Comparison of ENCODE assay signal across 11 mouse cellular contexts in genomic region chr2:167367325-167367724, GRCm38 (mm10). TPM values are rescaled to one million over a fixed set of nuclear protein-coding genes. Genes with fewer than 3 reads are reported as not detected.
DNase-seq lines count a peak whose midpoint lies in the region; TF ChIP-seq lines count a peak whose summit lies in the region.
"Had no signal": no experiment of that assay in that cellular context is flagged by ENCODE, and none has a peak within 500 bp of the region (broad histone marks: within the 10 kb centered on the region; RNA-seq: fewer than 3 reads in every experiment).

No protein-coding gene starts in this region.

- peaks cover 24% of the 10 kb centered on the region; the same call in 1 of the 2 replicates for H3K4me1 ChIP-seq in spleen, adult 2 months (ENCODE audit: control insufficient read depth, insufficient read depth, insufficient read length)

- TF ChIP-seq POLR2A in spleen, adult 2 months (IDR thresholded peaks at IDR 0.05; ENCODE audit: low read depth, low read length), result no peak

- peak overlapping the region; percentile 87 for H3K27ac ChIP-seq in spleen, adult 2 months (ENCODE audit: insufficient read depth, low read length)
- peak overlapping the region; percentile 94 for H3K27ac ChIP-seq in macrophage

- peaks cover 8% of the 10 kb centered on the region; the same call in 1 of the 2 replicates for H3K79me2 ChIP-seq in macrophage (ENCODE audit: inconsistent target)

- no peaks in the 10 kb centered on the region for H3K36me3 ChIP-seq in spleen, adult 2 months (ENCODE audit: control insufficient read depth, insufficient read depth, low read length)
- H3K36me3 ChIP-seq in macrophage (ENCODE audit: inconsistent target), result no peaks in the 10 kb centered on the region

- H3K4me3 ChIP-seq in spleen, adult 2 months (ENCODE audit: extremely low read depth, insufficient read depth, insufficient read length), result peak overlapping the region; percentile 46
- no peak overlapping the region; the same call in 1 of the 2 replicates for H3K4me3 ChIP-seq in macrophage (ENCODE audit: inconsistent target)

- DNase-seq in spleen, adult 2 months (ENCODE audit: low read depth in 1 of 2, low spot score in 2 of 2), result peak; percentile 55 to 71
- no peak for DNase-seq in spleen, adult 12 weeks (ENCODE audit: low spot score)
- DNase-seq in MEL-GATA-1-ER (ENCODE audit: extremely low read depth, low read depth), result peak; percentile 61
- DNase-seq in thymus, postnatal 36 days, result peak; percentile 30 to 37
- DNase-seq in right cerebral cortex, adult 2 months (ENCODE audit: low spot score in 2 of 2), result no peak
- DNase-seq in layer of hippocampus, adult 11-12 months (ENCODE audit: low spot score), result no peak
- DNase-seq in right cerebral cortex, postnatal 25 days, result no peak
- DNase-seq: embryo, embryonic 11 days; heart, postnatal 14 days; kidney, adult 18-20 months had no signal

- H3K27me3 ChIP-seq in spleen, adult 2 months (ENCODE audit: control insufficient read depth, insufficient read depth, low read length), result no peaks in the 10 kb centered on the region

- no peak for TF ChIP-seq CTCF in spleen, adult 2 months (IDR thresholded peaks at IDR 0.05; ENCODE audit: extremely low read depth, insufficient read depth, insufficient read length, insufficient replicate concordance)

- WGBS in spleen, adult 2 months, result 2% methylated on average over 6 of the region's 7 CpGs
- WGBS in macrophage (ENCODE audit: missing documents), result 7% methylated on average over 6 of the region's 7 CpGs

RNA-seq across cellular contexts. Expression of gene B4galt5, which starts 18.3 kb away (rescaled TPM):
- 20.5 and 22.6 TPM in 2 replicates for polyA plus RNA-seq in spleen, adult 2 months (2012; rRNA removed)
- 100 to 1,000 TPM; 105 to 608 (median 250) TPM for total RNA-seq in macrophage (2018; cell fraction: chromatin; rRNA removed)
- 100 to 1,000 TPM in 24 of 26 experiments, 10 to 100 TPM in 2; 82.2 to 467 (median 135) TPM for total RNA-seq in macrophage (2018; cell fraction: cytosol; rRNA removed)
- total RNA-seq in macrophage (2018; cell fraction: nucleus; rRNA removed), result 100 to 1,000 TPM; 170 to 581 (median 315) TPM
- 64.6 to 115 TPM (median 81.1 TPM) in 3 replicates for polyA plus RNA-seq in macrophage (2018)

RNA-seq across cellular contexts. Expression of gene Slc9a8, which starts 54.2 kb away (rescaled TPM):
- 47.7 and 53.8 TPM in 2 replicates for polyA plus RNA-seq in spleen, adult 2 months (2012; rRNA removed)
- 100 to 1,000 TPM; 151 to 296 (median 212) TPM for total RNA-seq in macrophage (2018; cell fraction: chromatin; rRNA removed)
- 10 to 100 TPM; 11.3 to 25.3 (median 16.9) TPM for total RNA-seq in macrophage (2018; cell fraction: cytosol; rRNA removed)
- total RNA-seq in macrophage (2018; cell fraction: nucleus; rRNA removed), result 100 to 1,000 TPM in 23 of 26 experiments, 10 to 100 TPM in 3; 82.7 to 162 (median 126) TPM
- polyA plus RNA-seq in macrophage (2018), result 16.4 to 30.0 TPM (median 19.1 TPM) in 3 replicates

Comparison
In these comparisons a context has a peak if more than half of its experiments do, and no peak if none do; other contexts are left out.
1. DNase-seq: peak in spleen, adult 2 months (2 of 2), MEL-GATA-1-ER (single experiment) and thymus, postnatal 36 days (2 of 2); none in spleen, adult 12 weeks (single experiment), right cerebral cortex, adult 2 months (0 of 2), layer of hippocampus, adult 11-12 months (single experiment) and right cerebral cortex, postnatal 25 days (single experiment).